Mouse (Mus musculus) ES-Bruce4 (cell line): ENCODE data around the gene Lhpp. TPM values are rescaled to one million over a fixed set of nuclear protein-coding genes. Genes with fewer than 3 reads are reported as not detected.

Experiments
- H3K27ac ChIP-seq: 2 replicates; pipeline ENCODE4 v1.5.1; 2012; ENCODE audit warnings: low read length, inconsistent platforms; ENCODE audit not compliant: insufficient read depth
- H3K27me3 ChIP-seq: 2 replicates; pipeline ENCODE4 v1.6.1; 2012; ENCODE audit warnings: mild to moderate bottlenecking, low read length, inconsistent platforms; ENCODE audit not compliant: control insufficient read depth, poor library complexity, insufficient read depth, severe bottlenecking
- H3K36me3 ChIP-seq: 2 replicates; pipeline ENCODE4 v1.6.1; 2012; ENCODE audit warnings: inconsistent platforms, mild to moderate bottlenecking, low read length, moderate library complexity; ENCODE audit not compliant: control insufficient read depth, poor library complexity, insufficient read depth, severe bottlenecking
- H3K4me1 ChIP-seq: one replicate; pipeline ENCODE4 v1.8.1; 2011; ENCODE audit warnings: low read length; ENCODE audit not compliant: control insufficient read depth, insufficient read depth
- H3K4me3 ChIP-seq: 2 replicates; pipeline ENCODE4 v1.5.1; 2011; ENCODE audit warnings: low read depth, mild to moderate bottlenecking, low read length
- H3K9ac ChIP-seq: 2 replicates; pipeline ENCODE4 v1.6.1; 2012; ENCODE audit warnings: low read depth, mild to moderate bottlenecking, inconsistent platforms; ENCODE audit not compliant: poor library complexity, severe bottlenecking
- H3K9me3 ChIP-seq: replicated peaks from 2 replicates; pipeline ENCODE4 v1.6.1; 2012; ENCODE audit warnings: mild to moderate bottlenecking, low read length, inconsistent platforms; ENCODE audit not compliant: control insufficient read depth, poor library complexity, insufficient read depth, severe bottlenecking
- CTCF ChIP-seq: IDR thresholded peaks from one replicate; pipeline ENCODE4 v1.8.1; 2011; ENCODE audit warnings: low read depth, low read length
- EP300 ChIP-seq: IDR thresholded peaks from 2 replicates; pipeline ENCODE4 v1.6.1; 2011; ENCODE audit warnings: low read depth, low read length; ENCODE audit not compliant: insufficient read depth
- POLR2A ChIP-seq: IDR thresholded peaks from one replicate; pipeline ENCODE4 v1.8.1; 2011; ENCODE audit warnings: low read length; ENCODE audit not compliant: insufficient read depth
- polyA plus RNA-seq: library from polyadenylated mRNA; stranded (reverse); fragments of >200 nt; gene quantifications from 2 replicates; pipeline ENCODE4 v1.2.4, GENCODE M21; 2011; ENCODE audit warnings: low read depth; ENCODE audit not compliant: missing spikeins, insufficient read depth, insufficient read length

Gene Lhpp
- polyA plus RNA-seq, 1 experiment = 5.6 TPM

- H3K36me3 ChIP-seq = no peaks in the 10 kb centered on the region
- TF ChIP-seq POLR2A = no peak
- no peak for TF ChIP-seq EP300
- TF ChIP-seq CTCF = no peak
- no peaks in the 10 kb centered on the region for H3K4me1 ChIP-seq
- no peak overlapping the region for H3K27ac ChIP-seq
- H3K4me3 ChIP-seq = no peak overlapping the region
- no peaks in the 10 kb centered on the region for H3K27me3 ChIP-seq
- H3K9me3 ChIP-seq = no peaks in the 10 kb centered on the region
- no peak overlapping the region for H3K9ac ChIP-seq
Measured at GRCm38 (mm10) chr7:132573205-132573604, 37.2 kb upstream of the Lhpp start.

GRCm38 (mm10) chr7:132574646-132575045, 35.8 kb upstream of the Lhpp start:
- H3K9ac ChIP-seq = no peak overlapping the region
- no peaks in the 10 kb centered on the region; the same call in 1 of the 2 replicates for H3K27me3 ChIP-seq
- no peak overlapping the region for H3K4me3 ChIP-seq
- no peak for TF ChIP-seq EP300
- TF ChIP-seq POLR2A = no peak
- no peak for TF ChIP-seq CTCF
- no peaks in the 10 kb centered on the region for H3K36me3 ChIP-seq
- H3K9me3 ChIP-seq = no peaks in the 10 kb centered on the region
- no peak overlapping the region for H3K27ac ChIP-seq
- H3K4me1 ChIP-seq = no peaks in the 10 kb centered on the region

DNA sequence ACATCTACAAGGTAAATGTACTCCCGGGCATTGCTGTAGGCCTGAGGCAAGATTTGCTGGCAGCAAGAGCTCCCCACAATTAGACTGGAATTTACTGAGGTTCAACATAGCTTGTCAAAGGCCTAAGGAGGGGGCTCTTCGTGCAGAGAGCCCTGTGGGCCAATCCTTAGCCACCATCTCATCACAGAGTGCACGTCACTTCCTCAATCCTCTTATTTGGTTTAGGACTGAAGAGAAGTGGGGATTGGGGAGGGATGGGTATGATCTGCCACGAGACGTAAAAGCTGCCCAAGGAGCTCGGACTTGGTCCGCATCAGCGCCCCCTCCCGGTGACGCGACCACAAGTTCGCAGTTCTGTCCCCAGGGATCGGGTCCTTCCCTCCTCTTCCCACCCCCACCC, 34.8 kb upstream of the Lhpp start:
- no peak overlapping the region for H3K27ac ChIP-seq

GRCm38 (mm10) chr7:132576116-132576650, 34.3 kb upstream of the Lhpp start, which contains the start of gene Oat:
Gene Oat (minus strand): TSS chr7:132576398.
- Histone ChIP-seq H3K27me3 (no peaks in the 10 kb centered on the region; the same call in 1 of the 2 replicates), H3K9ac (peak within 1 kb of the TSS; percentile 73), H3K27ac (no peak within 1 kb of the TSS), H3K4me1 (no peaks in the 10 kb centered on the region), H3K4me3 (peak within 1 kb of the TSS; percentile 81), H3K36me3 (no peaks in the 10 kb centered on the region), H3K9me3 (no peaks in the 10 kb centered on the region)
- TF ChIP-seq EP300 (no peak), POLR2A (peak; percentile 67)

More for the DNA sequence above, 34.8 kb upstream of the Lhpp start:
- Histone ChIP-seq H3K4me3 (peak overlapping the region; percentile 81), H3K4me1 (no peaks in the 10 kb centered on the region), H3K36me3 (no peaks in the 10 kb centered on the region), H3K9ac (peak overlapping the region; percentile 73), H3K9me3 (no peaks in the 10 kb centered on the region), H3K27me3 (no peaks in the 10 kb centered on the region; the same call in 1 of the 2 replicates)
- no peak for TF ChIP-seq POLR2A
- TF ChIP-seq CTCF = peak; percentile 70
- TF ChIP-seq EP300 = 0 out of 2 replicates have a peak, but pooled peaks have one; percentile 29

DNA sequence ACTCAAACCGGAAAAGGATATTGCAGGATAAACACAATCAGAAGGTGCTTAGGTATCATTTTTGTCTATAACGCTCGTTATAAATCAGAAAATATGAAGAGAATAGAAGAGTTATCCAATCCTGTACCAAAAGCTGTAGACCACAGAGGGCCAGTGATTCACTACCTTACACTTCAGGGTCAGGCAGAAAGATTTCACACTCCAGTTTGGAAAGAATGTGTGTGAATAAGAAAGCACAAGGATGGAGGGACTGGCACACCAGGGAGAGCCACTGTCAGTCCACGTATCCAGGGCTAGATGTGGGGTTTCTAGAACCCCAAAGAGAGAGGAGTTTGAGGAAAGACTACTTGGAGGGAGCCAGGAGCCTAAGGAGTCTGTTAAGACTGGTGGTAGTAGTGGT, 33.5 kb upstream of the Lhpp start:
- Histone ChIP-seq H3K4me1 (no peaks in the 10 kb centered on the region), H3K27ac (no peak overlapping the region), H3K9me3 (no peaks in the 10 kb centered on the region), H3K36me3 (no peaks in the 10 kb centered on the region), H3K4me3 (no peak overlapping the region), H3K27me3 (no peaks in the 10 kb centered on the region; the same call in 1 of the 2 replicates), H3K9ac (no peak overlapping the region)
- TF ChIP-seq EP300 (no peak), CTCF (no peak), POLR2A (no peak)

- TF ChIP-seq POLR2A (no peak), EP300 (no peak)
- H3K9ac ChIP-seq = no peak overlapping the region
Measured at GRCm38 (mm10) chr7:132580511-132580910, 29.9 kb upstream of the Lhpp start.

More at GRCm38 (mm10) chr7:132580511-132580910, 29.9 kb upstream of the Lhpp start:
- no peak overlapping the region for H3K4me3 ChIP-seq
- H3K9me3 ChIP-seq = no peaks in the 10 kb centered on the region
- no peak overlapping the region for H3K27ac ChIP-seq
- no peaks in the 10 kb centered on the region; the same call in 1 of the 2 replicates for H3K27me3 ChIP-seq
- no peaks in the 10 kb centered on the region for H3K36me3 ChIP-seq
- H3K4me1 ChIP-seq = no peaks in the 10 kb centered on the region
